Mouse (Mus musculus) hematopoietic stem cell, adult 5-6 weeks (primary cell): ENCODE results near the gene Atp8a1. TPM values are rescaled to one million over a fixed set of nuclear protein-coding genes. Genes with fewer than 3 reads are reported as not detected.

ENCODE experiments used
- ATAC-seq, 2 experiments: fragments of 125-278 bp in 1 of 2; replicated peaks in 1 of 2; 2 replicates each; pipeline ENCODE4 v1.8.0; 2016 to 2017; ENCODE audit warnings: inconsistent platforms in 2 of 2, mild to moderate bottlenecking in 2 of 2, moderate number of reproducible peaks in 2 of 2, low read depth in 1 of 2, moderate TSS enrichment in 1 of 2; ENCODE audit not compliant: low FRiP score in 2 of 2, poor library complexity in 2 of 2, severe bottlenecking in 2 of 2, insufficient read depth in 1 of 2, low TSS enrichment in 1 of 2
- total RNA-seq: library from RNA; stranded (forward); fragments of 172-1452, 232-1000 nt; gene quantifications from 2 replicates; pipeline ENCODE4 v1.2.3, GENCODE M21; 2017

The Atp8a1 gene
- total RNA-seq, 1 experiment from 2014 or later: 68.4 TPM

DNA sequence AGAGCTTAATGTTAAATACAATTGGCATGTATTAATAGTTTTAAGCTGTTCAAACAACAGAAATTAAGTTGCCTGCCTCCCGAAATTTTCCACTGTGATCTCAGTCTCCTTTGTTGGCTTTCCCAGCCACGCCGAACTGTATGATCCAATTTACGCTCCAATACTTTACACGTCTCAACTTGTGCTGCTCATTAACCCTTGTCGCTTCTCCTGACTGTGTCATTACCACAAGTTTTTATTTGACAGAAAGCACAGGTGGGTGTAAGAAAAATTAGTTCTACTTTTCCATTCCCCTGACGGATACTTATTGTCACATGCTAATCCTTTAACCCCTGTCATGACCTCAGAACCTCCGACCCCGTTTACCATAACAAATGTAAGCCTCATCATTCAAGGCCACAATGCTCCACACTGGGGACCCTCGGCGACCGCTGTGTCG lies 190.4 kb downstream of the Atp8a1 start:
- ATAC-seq: no peak

DNA sequence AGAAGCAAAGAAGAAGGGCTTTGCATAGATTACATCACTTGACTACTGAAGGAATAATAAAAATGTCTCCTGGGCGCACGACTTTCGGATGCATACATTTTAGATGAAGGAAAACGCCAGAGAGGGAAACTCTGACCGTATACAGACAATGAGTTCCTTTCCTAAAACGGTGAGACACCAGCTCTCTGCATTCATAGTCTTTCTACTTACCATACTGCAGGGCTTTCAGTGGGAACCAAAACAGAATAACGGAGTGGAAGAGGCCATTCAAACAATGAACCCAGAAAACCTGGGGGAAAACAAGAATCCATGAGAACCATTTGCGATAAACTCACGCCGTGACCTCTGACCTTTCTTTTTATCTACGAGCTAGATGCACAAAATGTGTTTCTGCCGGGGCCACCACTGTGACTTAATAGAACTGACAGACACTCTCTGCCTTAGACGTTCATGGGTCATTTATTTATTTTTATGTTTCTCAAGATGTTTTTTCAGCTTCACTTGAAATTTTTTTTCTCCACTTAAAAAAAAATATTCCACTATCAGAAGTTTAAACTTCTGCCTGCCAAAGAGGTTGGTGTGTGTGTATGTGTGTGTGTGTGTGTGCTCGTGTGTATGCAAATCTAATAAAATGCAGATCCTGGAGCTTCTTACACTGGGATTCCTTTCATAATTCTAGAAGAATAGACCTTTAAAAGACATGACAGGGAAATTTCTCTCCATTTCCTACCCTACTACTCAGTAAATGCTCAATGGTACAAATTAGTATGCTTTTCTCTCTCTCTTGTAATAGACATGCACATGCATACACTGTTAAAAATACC lies 191.3 kb downstream of the Atp8a1 start:
- ATAC-seq: no peak

DNA sequence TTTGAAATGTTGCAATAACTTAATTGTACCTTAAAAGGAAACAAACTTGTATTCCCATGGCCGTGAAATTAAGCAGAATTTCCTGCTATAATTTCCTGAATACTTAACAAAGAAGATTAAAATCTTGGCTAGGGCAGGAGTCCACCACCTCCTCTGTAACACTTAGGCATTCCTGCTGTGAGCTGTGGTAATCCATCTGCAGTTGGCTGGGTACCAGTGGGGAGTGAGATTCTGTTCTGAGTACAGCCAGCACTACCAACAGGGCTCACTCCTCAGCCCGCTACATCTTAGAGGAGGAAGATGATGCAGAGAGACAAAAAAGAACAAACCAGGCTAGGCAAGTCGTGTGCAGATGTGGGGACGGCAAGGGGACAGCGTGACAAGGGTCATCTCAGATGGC lies 192.7 kb downstream of the Atp8a1 start:
- no peak for ATAC-seq

DNA sequence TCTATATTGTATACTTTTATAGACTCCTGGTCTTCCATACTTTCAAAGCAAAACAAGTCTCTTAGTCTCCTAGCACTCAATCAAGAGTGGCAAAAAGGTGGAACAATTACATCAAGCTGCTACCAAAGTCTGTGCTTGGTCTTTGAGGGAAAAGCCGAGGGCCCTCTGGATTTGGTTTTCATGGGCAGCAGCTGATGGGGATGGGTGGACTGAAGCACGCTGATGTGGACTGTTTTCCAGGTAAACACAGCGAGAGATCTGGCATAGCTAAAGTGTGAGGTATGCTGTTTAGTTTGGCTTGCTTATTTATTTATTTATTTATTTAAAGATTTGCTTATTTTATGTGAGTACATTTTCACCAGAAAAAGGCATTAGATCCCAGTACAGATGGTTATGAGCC lies 193.7 kb downstream of the Atp8a1 start:
- ATAC-seq: no peak

DNA sequence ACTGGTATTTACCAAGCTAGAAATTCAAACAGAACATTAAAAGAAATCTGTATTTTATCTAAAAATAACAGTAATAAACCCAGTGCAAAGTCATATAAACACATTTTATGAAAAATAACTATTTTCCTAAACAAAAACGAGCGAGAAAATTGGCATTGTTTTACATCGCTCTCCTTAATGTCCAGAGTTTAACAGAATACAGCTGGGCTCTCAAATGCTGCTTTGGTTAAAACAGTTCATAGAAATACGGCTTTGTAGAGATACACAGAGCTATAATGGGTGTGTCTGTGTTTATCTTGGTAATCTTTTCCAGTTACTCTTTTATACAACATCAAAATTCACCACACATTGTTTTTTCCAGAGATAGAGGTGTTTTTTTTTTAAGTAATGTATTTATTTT lies 194.8 kb downstream of the Atp8a1 start:
- ATAC-seq: no peak

DNA sequence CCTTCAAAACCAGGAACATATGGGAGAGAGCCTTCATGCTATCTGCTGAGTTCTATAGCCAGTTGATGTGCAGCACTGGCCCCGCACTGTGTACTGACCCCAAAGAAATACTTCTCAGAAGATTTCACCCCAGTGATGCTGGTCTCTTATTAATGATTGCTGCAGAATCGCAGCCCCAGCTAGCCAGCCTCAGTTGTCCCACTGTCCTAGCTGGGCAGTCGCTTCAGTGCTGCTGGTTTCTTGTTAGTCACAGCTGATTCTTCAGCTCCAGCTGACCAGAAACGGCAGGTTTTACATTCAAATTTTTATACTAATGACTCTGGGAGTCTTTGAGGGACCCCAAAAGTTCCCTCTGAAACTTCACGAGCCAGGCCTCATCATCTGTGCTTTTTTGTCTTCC lies 197.2 kb downstream of the Atp8a1 start:
- ATAC-seq: no peak

DNA sequence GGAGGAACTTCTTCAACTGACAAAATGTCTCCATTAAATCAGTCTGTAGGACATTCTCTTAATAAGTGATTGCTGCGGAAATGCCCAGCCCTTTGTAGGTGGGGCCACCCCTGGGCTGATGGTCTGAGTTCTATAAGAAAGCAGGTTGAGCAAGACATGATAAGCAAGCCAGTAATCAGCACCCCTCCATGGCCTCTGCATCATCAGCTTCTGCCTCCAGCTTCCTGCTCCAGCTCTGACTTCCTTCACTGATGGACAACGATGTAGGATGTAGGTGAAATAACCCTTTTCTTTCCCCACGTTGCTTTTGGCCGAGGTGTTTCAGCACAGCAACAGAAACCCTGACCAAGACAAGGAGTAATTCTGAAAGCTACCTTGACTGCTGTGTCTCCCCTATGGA lies 198.1 kb downstream of the Atp8a1 start:
- ATAC-seq: no peak

DNA sequence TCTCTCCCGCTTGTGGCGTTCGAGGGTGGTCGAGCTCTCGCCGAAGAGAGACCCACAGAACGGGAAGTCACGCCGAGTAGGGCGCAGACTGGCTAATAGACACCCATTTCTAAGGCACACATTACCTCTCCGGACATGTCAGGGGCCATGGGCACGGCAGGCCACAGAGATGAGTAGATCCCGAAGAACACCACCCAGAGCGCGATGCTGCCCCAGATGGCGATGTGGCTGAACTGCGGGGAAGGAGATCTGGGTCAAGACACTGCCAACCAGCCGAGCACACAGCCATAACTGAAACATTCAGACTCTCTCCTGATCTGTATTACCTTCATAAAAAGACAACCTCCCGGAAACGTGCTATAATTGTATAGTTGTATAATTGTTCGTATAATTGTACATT lies 199.7 kb downstream of the Atp8a1 start:
- ATAC-seq: peak; percentile 46 to 51; a peak in 2 of 4 replicates

DNA sequence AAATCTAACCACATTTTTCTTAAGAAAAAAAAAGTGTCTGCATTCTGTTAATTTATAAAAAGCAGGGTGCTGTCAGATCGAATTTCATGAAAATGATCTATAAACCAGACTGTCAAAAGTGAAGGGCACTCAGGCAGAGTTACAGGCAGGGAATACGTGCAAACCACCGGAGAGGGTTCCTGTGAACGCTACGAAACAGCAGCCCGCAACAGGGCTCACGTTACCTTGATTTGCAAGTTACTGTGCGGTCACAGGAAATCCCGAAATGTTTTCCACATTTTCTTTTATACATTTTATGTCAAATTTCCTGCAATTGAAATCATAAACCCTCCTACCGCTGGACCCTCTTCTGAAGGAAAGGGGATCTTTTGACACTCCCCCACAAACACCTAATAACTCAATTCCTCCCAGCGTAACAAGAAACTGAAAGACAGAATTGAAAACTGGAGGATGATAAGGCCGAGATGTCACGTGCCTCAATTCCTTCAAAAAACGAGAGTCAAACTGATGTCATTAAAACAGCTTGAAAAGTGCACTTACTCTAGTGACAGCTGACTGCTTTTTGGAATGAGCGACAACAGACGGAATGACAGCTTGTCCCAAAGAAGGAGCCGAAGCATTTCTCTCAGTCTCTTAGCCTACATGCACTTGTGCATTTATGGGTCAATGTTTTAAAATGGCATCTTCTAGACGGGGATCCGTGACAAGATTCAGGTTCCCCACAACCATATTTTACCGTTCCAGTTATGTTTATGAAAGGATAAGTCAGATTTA lies 200.3 kb downstream of the Atp8a1 start:
- ATAC-seq: no peak

DNA sequence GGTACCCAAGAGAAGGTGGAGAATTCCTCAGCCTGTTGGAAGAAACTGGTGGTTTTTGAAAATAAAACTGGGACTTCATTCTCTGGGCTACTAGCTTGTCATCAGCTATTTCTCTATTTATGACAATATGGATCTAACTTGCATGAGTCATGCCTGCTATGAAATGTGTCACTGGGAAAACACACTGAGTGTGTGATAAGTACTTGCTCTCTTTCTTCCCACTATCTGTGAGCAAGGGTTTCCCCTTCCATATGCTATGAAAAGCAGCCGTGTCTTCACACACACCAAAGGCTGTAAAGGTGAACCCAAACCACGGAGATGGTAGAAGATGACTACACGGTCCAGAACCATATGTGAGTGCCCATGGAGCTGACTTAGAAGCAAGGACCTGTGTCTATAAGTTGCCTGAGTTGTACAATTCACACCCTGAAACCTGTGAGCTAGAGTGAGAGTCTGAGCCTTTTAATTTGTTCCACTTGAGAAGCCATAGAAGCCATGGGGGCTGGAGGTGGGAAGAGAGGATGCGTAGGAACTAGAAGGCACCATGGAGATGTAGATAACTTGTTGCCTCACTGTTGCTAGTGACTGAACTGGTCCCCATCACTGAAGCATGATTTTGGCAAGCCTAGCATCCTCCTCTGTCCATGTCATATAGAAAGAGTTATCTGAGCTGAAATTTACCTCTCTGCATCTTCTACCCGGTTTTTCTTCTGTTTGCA lies 203.5 kb downstream of the Atp8a1 start:
- ATAC-seq: no peak

DNA sequence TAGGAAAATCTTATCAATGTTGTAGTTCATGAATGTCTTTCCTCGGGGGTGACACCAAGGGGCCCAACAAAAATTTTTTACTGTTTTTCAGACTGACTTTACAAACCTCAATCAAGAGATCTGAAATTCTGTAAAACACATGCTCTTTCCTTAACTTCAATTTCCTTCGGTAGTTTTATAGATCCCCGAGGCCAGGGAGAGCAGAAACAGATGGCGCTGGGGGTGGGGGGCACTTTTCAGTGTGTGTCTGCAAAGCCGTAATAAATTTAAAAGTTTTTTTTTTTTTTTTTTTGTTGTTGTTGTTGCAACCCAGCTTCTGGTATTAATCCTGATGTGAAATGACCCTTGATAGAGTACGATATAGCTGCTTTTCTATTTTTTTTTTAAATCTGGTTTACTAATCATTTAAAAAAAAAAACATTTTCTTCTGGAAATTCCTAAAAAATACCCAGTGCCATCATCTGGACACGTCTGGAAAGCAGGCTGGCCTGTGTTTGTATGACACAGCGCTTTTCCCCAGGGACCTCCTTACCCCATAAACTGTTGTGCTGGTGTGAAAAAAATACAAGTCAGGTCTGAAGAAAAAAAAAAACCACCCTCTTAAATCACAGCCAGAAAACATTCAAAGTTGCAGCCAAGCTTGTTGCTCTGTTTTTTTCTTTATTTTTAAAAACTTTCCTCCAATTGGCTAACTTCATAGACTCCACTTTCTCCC lies 205.7 kb downstream of the Atp8a1 start:
- no peak for ATAC-seq

DNA sequence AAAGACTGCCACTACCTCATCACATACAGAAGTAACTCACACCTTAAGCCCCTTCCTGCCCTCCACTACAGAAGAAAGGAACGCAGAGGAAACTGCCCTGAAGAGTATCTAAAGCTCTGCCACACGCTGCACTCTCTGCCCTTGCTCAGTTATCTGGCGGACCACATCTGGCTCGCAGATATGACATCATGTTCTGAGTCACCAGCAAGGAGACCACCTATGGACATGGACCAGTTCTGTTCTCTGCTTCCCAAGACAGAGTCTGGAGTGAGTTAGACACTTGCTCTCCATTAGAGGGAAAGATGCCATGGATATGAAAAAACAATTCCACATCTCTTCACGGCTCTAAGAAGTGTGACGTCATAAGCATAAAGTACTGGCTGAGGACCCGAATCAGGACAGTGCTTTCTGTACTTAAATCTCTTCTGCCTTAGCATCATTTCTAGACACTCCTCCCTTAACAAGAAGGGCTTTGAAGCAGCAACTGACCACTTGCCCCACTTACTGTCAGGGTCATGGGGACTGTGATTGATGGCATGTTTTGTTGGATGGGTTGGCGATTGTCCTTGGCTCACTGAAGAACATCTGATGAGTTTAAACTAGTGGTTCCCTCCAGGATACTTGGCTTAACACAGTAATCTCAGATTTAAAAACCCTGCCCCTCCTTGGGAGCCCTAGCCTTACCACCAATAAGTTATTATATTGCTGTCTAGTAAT lies 206.5 kb downstream of the Atp8a1 start:
- ATAC-seq: no peak

DNA sequence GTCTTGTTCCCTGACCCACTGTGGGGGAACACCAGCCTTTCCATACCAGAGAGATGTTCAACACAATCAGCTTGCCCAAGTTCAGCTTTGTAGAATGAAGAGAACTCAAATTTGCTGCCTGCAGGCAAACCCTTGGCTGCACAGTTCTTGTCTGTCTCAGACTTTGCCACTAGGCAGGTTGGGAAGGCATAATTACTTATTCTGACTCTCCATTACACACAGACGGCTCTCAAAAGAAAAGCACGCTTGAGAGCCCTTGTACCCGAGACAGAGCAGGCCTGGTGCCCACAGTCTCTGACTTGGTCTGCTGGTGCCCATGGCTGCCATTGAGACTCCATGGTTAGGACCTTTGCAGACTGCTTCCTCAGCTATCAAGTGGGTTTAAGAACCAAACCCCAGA lies 212.9 kb downstream of the Atp8a1 start:
- no peak for ATAC-seq

DNA sequence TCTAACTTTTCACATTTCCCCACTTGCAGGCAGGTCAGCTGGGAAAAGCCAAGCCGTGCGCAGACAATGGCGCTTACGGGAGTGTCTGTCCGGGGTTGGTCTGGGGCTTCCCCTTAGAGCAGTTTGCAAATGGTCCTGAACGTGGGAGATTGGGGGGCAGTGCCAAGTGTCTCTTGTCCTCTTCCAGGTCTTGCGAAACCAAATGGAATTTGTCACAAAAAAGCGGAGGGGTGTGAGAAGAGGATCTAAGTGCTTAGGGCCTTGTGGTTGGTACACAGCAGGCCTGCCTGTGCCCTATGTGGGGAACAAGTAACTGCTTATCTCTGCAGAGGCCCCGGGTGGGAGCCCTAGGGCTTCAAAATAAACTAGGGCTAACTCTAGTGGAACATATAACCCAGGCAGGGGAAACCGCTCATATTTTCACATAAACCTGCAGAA lies 213.4 kb downstream of the Atp8a1 start:
- no peak for ATAC-seq

DNA sequence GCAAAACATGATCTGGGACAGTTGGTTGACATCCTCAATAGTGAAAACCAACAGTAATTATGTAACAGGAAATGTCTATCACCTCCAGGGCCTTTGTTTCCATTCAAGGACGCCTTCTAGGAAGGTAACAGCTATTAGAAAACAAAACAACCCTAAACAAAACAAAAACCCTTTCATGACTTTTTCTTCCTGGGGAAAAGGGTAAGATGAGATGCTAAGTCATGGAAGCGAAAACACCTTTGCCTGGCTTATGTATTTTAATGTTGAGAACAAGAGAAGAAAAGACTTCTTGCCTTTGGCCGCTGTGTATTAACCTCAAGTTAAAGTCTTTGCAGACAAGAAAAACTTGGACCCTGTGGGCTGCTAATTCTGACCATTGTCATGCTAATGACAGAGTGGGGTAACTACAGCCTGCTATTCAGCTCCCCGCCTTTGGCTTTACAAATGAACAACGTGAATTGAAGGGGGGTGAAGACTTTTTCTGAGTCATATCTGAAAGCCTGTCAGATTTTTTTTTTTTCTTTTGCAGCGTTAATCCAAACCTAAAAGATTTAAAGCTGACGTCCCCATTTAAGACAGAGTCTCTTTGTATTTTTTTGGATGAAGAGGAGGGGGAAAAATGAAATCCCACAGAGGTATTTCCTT lies 214.0 kb downstream of the Atp8a1 start:
- no peak for ATAC-seq

DNA sequence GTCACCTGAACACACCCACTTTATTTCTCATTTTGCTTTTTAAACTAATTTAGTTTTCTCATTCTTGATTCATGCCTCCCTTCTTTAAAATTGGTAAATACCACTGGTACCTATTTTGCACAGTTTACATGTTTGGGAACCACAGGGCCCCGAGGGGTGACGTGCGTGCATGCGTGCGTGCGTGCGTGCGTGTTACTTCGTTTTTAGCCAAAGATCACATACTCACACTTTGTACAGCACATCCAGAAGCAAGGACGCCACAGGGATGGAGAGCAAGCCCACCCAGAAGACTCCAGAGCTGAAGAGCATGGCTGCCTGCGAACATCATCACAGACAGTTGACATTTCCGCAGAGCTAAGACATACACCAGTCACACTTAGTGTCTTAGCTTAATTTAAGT lies 216.0 kb downstream of the Atp8a1 start:
- ATAC-seq: no peak
